Mouse (Mus musculus) CD8-positive naive resting alpha-beta T cell, adult 57 days (primary cell): Measurements from ENCODE around the gene Zfp646. TPM values are rescaled to one million over a fixed set of nuclear protein-coding genes. Genes with fewer than 3 reads are reported as not detected.

Experiments
- total RNA-seq: library from RNA; stranded (reverse); gene quantifications from one replicate; pipeline ENCODE4 v1.2.4, GENCODE M21; 2023

The Zfp646 gene
- total RNA-seq: 87.3 TPM

DNA sequence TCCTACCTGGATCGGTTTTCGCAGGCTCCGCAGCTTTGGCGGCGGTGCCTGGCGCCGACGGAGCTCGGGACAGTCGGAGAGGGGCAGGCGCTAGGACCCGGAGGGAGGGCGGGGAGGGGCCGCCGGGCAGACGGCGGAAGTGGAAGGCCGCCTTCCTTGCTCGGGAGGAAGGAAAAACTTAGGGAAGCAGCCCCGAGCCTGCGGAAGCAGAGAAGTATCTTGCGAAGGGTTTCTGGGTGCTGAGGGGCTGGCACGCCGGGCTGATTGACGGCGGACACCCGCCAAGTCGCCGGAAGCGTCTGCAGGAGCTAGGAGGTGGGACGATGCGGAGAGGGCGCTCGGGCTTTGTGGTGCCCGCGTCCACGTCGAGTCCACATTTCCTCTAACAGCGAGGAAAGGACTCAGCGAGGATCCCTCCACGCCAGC, at the start of gene Zfp646:
Gene Zfp646, plus strand, starts transcription at position 181 of the 426 bp plus-strand sequence.

DNA sequence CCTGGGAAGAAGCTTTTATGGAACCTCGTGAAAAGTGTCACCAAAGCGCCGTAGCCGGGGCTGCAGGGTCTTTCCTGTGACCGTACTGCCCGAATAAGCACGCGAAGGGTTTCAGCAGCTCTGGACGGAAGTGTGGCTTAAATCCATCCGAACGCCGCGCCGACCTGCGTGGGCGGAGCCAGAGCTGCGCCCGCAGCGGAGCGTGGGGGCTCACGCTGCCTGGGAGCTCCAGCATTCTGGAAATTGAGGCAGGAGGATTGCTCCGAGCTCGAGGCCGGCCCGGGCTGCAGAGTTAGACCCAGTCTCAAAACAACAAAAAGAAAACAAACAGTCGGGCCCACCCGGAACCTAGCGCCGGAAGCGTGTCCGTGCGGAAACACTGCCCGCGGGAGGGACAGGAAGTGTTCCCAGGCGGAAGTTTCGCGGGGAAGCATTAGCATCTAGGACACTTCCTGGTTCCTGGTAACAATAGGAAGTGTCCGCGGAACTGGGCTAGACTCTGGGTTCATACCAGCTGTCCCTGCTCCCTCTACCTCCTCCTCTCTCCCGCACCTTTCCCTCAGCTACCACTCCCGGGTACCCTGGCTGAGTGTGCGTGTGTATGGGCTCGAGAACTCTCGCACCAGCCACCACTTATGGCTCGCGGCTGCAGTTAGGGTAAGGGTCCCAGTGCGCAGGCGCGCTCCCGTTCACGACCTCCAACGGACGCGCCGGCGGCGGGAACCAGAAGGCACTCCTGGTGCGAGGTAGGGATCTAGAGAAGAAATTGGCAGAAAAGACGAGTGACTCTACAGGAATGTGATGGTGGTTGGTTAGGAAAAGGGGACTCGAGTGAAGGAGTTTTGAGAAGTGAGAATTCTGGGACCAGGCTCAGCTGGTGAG, 687 bp downstream of the Zfp646 start, which contains the start of gene Zfp668:
Gene Zfp668, minus strand, starts transcription at position 362 of the 882 bp plus-strand sequence.

DNA sequence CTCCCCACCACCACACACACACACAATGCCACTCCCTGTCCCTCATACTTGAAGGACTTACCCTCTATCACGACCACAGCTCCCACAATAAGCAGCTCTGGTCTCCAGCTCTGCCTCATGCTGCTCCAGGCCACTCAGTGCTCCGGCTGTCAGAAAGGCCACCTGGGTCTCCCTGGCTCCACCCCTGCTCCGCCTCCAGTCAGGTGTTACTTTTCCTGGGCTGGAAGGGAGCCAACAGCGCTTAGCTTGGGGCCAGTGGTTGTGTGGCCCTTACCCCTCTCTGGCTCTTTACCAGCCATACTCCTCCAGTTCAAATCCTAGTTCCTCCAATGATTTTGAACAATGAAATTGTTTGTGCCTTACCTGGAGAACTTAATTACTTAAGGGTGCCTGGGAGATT, 14.8 kb downstream of the Zfp646 start, which contains the start of gene Prss53:
Gene Prss53, minus strand, starts transcription at position 173 of the 400 bp plus-strand sequence.

DNA sequence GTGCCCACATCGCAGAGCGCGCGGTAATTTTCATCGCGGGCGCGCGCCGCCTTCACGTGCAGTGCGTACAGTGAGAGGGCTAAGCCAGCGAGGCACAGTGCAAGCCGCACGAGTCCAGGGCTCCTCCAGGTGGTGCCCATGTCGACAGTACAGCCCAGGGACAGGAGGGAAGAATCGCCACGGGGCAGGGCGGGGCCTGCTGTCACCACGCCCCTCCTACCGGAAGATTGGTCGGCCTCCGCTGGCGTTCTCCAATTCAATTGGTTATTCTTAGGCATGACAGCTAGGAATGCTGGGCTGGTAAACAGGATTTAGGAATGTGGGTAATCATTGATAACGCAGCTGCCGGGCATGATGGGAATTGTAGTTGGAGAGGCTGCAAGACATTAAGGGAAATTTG, 19.4 kb downstream of the Zfp646 start, which contains the start of the genes Gm21974 and Vkorc1:
Gene Gm21974, minus strand, starts transcription at position 13 of the 400 bp plus-strand sequence.
Gene Vkorc1, minus strand, starts transcription at position 176 of the 400 bp plus-strand sequence.

DNA sequence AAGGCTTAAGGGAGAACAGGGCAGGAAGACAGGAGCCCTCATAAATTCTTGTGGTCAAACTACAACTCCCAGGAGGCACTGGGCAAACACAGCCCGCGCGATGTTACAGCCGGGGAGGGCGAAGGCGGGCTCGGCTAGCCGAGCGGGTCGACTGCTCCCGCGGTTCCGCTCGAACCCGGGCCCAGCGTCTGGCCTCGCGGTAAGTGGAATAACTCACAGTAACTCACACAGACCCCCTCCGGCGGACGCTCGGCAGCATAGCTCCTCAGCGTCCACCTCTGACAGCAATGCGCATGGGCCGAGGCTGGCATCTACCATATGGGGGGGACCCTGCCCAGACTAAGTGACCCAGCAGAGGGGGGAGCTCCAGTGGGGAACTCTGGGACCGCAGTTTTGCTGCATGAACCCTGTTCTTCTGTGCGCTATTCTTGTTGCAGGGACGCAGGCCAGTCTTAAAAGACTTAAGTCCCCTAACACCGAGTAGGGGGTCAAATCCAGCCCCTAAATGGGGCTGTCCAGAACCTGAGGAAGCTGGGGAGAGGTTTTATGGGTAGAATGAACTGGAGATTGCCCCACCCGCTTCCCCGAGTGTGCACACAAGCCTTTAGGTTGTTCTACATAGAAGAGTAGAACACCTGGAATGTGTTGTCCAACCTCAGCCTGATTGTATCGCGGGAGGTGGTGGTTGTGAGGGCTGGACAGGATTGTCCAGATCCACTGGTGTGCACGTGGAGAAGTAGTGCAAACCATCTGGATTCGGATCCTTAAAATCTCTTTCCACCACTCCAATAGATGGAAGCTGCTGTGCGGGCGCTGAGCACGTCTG, 28.2 kb downstream of the Zfp646 start, which contains the start of gene Bckdk:
Gene Bckdk, plus strand, starts transcription at position 112 of the 826 bp plus-strand sequence.

DNA sequence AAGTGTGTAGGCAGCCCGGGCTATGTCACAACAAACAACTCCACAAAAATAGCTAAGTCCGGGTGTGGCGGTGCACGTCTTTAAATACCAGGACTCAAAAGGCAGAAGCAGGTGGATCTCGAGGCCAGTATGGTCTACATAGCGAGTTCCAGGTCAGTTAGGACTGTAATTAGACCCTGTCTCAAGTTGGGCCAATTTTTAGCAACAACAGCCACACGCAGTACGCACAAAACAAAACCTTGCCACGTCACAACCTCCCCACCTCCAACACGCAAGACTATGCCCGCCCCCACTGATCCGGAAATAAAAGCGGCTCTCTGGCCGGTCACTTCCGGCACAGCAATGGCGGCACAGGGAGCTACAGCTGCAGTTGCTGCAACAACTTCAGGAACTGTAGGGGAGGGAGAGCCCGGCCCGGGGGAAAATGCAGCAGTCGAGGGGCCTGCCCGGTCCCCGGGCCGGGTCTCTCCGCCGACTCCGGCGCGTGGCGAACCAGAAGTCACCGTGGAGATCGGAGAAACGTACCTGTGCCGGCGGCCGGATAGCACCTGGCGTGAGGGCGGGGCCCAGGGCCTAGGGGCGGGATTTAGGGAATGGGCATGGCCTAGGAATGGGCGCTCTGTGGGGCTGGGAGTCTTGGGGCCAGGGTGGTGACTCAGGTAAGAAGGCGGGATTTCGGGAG, 36.3 kb downstream of the Zfp646 start, which contains the start of gene Kat8:
Gene Kat8, plus strand, starts transcription at position 327 of the 682 bp plus-strand sequence.

DNA sequence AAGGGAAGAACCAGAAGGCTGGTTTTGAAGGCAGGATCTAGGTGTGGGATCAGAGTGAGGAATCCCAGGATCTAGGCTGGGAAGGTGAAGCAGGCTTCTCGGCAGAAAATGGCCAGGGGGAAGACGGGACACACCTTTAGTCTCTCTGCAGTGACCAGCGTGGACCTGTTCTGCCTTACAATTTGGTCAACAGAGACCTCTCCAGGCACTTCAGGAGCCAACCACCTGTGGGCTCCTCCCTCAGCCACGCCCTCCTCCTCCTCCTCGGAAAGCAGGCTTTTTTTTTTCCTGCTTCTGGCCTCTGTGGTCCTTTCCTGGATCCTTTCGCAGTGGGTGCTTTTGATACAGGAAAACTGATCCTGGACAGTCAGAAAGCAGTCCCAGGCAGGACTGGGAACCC, 53.9 kb downstream of the Zfp646 start, which contains the start of gene Prss8:
Gene Prss8, minus strand, starts transcription at position 182 of the 400 bp plus-strand sequence.

Other genes starting within 250 kb of the Zfp646 start
- gene Bcl7c, start 167.3 kb upstream of the Zfp646 start, total RNA-seq: 25.3 TPM
- gene Ctf1, start 163.5 kb upstream of the Zfp646 start, total RNA-seq: not detected
- gene Ctf2, start 144.1 kb upstream of the Zfp646 start, total RNA-seq: not detected
- gene Fbxl19, start 131.7 kb upstream of the Zfp646 start, total RNA-seq: 4.6 TPM
- 13.8 TPM for gene Orai3, start 106.4 kb upstream of the Zfp646 start, total RNA-seq
- gene Setd1a, start 99.6 kb upstream of the Zfp646 start, total RNA-seq: 73.7 TPM
- not detected for gene Gm49388, start 90.6 kb upstream of the Zfp646 start, total RNA-seq
- 3.0 TPM for gene Hsd3b7, start 75.6 kb upstream of the Zfp646 start, total RNA-seq
- gene Stx4a, start 51.9 kb upstream of the Zfp646 start, total RNA-seq: 110 TPM
- not detected for gene Stx1b, start 51.7 kb upstream of the Zfp646 start, total RNA-seq
- gene Zfp668, start 607 bp downstream of the Zfp646 start, total RNA-seq: 23.2 TPM
- gene Prss53, start 14.7 kb downstream of the Zfp646 start, total RNA-seq: 0.24 TPM
- not detected for gene Gm21974, start 19.2 kb downstream of the Zfp646 start, total RNA-seq
- gene Vkorc1, start 19.4 kb downstream of the Zfp646 start, total RNA-seq: 13.8 TPM
- 22.0 TPM for gene Bckdk, start 27.9 kb downstream of the Zfp646 start, total RNA-seq
- 41.4 TPM for gene Kat8, start 36.3 kb downstream of the Zfp646 start, total RNA-seq
- gene Prss8, start 53.9 kb downstream of the Zfp646 start, total RNA-seq: not detected
- gene Prss36, start 70.5 kb downstream of the Zfp646 start, total RNA-seq: 1.0 TPM
- 801 TPM for gene Fus, start 91.2 kb downstream of the Zfp646 start, total RNA-seq
- 44.5 TPM for gene Pycard, start 117.6 kb downstream of the Zfp646 start, total RNA-seq
- gene Trim72, start 127.7 kb downstream of the Zfp646 start, total RNA-seq: 1.2 TPM
- 3.2 TPM for gene Itgam, start 186.4 kb downstream of the Zfp646 start, total RNA-seq
- gene Gm49368, start 186.5 kb downstream of the Zfp646 start, total RNA-seq: not detected